Mouse (Mus musculus) embryonic facial prominence, embryonic 12.5 days (tissue): ENCODE results near the gene Six1. TPM values are rescaled to one million over a fixed set of nuclear protein-coding genes. Genes with fewer than 3 reads are reported as not detected.
"Not testable (repeated sequence)": the region's sequence is repeated elsewhere in the genome, so short reads cannot be mapped to it uniquely, and the experiment has no call there.

Experiments used
- ATAC-seq: fragments of 200-750 bp; cut with Nextera tagmentation; 2 replicates; pipeline ENCODE4 v1.8.0; 2017; ENCODE audit not compliant: insufficient number of reproducible peaks, insufficient read depth, low FRiP score, low TSS enrichment
- H3K27ac ChIP-seq: fragments of 300-500 bp; sonication (generic); 2 replicates; pipeline ENCODE4 v1.5.1; 2016; ENCODE audit warnings: mild to moderate bottlenecking
- H3K27me3 ChIP-seq: fragments of 300-500 bp; sonication (generic); 2 replicates; pipeline ENCODE4 v1.6.1; 2016; ENCODE audit warnings: mild to moderate bottlenecking, moderate library complexity
- H3K36me3 ChIP-seq: fragments of 300-500 bp; sonication (generic); 2 replicates; pipeline ENCODE4 v1.6.1; 2016; ENCODE audit warnings: mild to moderate bottlenecking
- H3K4me1 ChIP-seq: fragments of 300-500 bp; sonication (generic); 2 replicates; pipeline ENCODE4 v1.6.1; 2016
- H3K4me2 ChIP-seq: fragments of 300-500 bp; sonication (generic); replicated peaks from 2 replicates; pipeline ENCODE4 v1.6.1; 2016; ENCODE audit warnings: mild to moderate bottlenecking, moderate library complexity
- H3K4me3 ChIP-seq: fragments of 300-500 bp; sonication (generic); 2 replicates; pipeline ENCODE4 v1.5.1; 2016; ENCODE audit warnings: mild to moderate bottlenecking
- H3K9ac ChIP-seq: fragments of 300-500 bp; sonication (generic); 2 replicates; pipeline ENCODE4 v1.6.1; 2016; ENCODE audit warnings: mild to moderate bottlenecking, moderate library complexity
- H3K9me3 ChIP-seq: fragments of 300-500 bp; sonication (generic); 2 replicates; pipeline ENCODE4 v1.6.1; 2016; ENCODE audit warnings: mild to moderate bottlenecking, moderate library complexity
- WGBS: fragments of 180-500 bp; shearing (Covaris S2); methylation state at CpG from one replicate; pipeline ENCODE4 v1.1.7; 2016; 5-methylcytosine and 5-hydroxymethylcytosine counted together
- polyA plus RNA-seq: library from polyadenylated mRNA; unstranded; fragments of >200 nt; fragmentation: Nextera tagmentation; extraction: Ambion mirVana; gene quantifications from 2 replicates; pipeline ENCODE4 v1.2.1, GENCODE M21; 2016

The Six1 gene
- polyA plus RNA-seq, result 73.0 and 75.3 TPM in 2 replicates

DNA sequence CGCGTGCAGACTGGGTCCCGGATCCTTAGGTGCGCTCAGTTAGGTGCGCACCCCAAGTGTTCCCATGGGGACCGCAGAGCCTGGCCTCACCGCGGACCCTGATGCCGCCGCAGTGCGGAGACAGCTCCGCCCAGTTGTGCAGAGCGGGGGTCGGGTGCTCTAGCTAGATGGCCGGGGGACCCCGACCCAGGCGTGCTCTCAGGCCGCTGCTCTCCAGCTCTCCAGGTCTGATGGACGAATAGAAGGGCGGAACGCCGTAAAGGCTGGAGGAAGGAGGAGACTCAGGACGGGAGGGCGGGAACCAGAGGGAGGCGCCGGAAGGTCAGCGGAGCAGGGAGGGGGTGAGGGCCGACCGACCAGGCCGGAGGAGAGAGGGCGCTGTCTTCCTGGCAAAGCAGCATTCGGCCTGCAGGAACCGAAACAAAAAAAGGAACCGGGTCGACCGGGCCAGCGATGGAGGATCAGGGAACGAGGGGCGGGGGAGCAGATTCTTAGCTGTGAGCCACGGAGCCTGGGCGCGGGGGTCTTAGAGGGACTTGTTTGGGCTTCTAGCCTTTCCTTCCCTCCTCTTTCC, at the start of gene Six1:
Gene Six1, minus strand, starts transcription at position 220 of the 574 bp plus-strand sequence.
- Histone ChIP-seq H3K4me3 (peak within 1 kb of the TSS; percentile 59), H3K9ac (peak within 1 kb of the TSS; percentile 66), H3K9me3 (no peaks in the 10 kb centered on the region), H3K27ac (peak within 1 kb of the TSS; percentile 95), H3K4me2 (peak within 1 kb of the TSS; percentile 85), H3K4me1 (peaks cover 55% of the 10 kb centered on the region), H3K36me3 (no peaks in the 10 kb centered on the region), H3K27me3 (peaks cover 5% of the 10 kb centered on the region; the same call in 1 of the 2 replicates)
- peak; percentile 66 for ATAC-seq
- WGBS, result under 1% methylated on average over 42 of the region's 42 CpGs

DNA sequence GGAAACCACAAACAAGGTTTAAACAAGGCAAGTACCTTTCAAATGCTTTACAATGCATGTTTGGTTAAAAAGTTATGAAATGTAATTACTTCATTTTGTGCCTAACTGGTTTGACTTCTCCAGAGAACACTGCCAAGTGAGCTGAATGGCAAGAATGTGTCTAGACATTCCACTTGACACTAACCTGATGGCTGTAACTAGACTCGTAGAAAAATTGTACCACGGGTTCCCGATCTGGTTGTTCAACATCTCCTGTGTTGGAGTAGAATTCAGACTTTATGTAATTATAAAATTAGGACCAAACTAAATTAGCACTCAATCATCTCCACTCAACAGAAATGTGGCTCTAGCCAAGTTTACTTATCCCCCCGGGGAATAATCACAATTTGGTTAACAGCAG, 44.9 kb upstream of the Six1 start:
- no peak for ATAC-seq
- Histone ChIP-seq H3K9ac (no peak overlapping the region), H3K4me1 (no peaks in the 10 kb centered on the region), H3K36me3 (peaks cover 26% of the 10 kb centered on the region), H3K27me3 (no peaks in the 10 kb centered on the region), H3K4me2 (no peak overlapping the region), H3K9me3 (peaks cover 5% of the 10 kb centered on the region; the same call in 1 of the 2 replicates), H3K4me3 (no peak overlapping the region), H3K27ac (no peak overlapping the region)
- 74% methylated on average over 4 of the region's 4 CpGs for WGBS

DNA sequence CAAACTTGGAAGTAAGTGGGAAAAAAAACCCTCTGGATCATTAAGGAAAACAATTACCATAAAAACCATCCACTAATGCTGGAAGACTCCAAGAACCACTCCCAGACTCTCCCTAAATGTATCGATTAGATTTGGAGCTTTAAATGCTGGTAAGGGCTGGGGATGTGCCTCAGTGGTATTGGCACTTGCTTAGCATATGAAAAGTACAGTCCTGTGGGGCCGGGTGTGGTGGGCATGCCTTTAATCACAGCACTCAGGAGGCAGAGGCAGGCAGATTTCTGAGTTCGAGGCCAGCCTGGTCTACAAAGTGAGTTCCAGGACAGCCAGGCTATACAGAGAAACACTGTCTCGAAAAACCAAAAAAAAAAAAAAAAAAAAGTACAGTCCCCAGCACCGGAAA, 42.5 kb upstream of the Six1 start:
- not testable (repeated sequence) for H3K4me1 ChIP-seq, H3K9ac ChIP-seq, H3K27me3 ChIP-seq, H3K4me2 ChIP-seq, ATAC-seq, H3K27ac ChIP-seq, H3K4me3 ChIP-seq, H3K36me3 ChIP-seq, H3K9me3 ChIP-seq
- WGBS, result 90% methylated on average over 5 of the region's 5 CpGs

DNA sequence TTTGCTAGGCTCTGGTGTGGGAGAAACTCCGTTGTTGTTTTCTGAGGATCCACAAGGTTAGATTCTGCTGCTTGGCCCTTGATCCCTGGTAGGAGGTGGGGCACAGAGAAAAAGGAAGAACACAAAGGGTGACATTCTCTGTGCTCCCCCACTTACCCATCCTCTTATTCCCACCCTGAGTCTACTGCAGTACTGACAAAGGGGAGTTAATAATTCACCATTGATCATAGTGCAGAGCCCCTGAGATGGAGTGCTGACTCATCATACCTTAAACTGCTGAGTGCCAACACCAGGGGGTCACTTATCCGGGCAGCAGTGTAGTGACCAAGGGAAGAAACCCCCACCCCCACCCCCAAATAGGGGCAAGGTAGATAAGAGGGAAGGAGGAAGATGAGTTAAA, 40.9 kb upstream of the Six1 start:
- Histone ChIP-seq H3K4me2 (no peak overlapping the region), H3K27me3 (no peaks in the 10 kb centered on the region), H3K27ac (no peak overlapping the region), H3K4me3 (no peak overlapping the region), H3K9me3 (no peaks in the 10 kb centered on the region), H3K36me3 (no peaks in the 10 kb centered on the region), H3K4me1 (no peaks in the 10 kb centered on the region), H3K9ac (no peak overlapping the region)
- 26% methylated on average over 2 of the region's 2 CpGs for WGBS
- no peak for ATAC-seq

DNA sequence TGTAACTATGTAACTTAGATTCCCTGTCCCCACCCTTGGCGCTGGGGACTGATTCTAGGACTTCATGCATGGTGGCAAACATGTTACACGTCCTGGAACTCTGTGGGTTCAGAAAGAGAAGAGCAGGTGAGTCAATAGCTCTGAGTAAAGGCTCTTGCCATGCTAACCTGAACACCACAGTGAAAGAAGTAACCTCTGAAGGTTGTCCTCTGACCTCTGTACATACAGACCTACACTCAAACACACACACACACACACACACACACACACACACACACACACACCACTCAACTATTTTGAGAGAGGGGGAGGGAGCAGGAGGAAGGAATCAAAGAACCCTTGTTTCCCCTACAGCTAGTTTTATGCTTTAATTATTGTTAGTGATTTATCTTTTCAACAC, 40.5 kb upstream of the Six1 start:
- no peaks in the 10 kb centered on the region for H3K36me3 ChIP-seq
- H3K4me1 ChIP-seq, result no peaks in the 10 kb centered on the region
- no peak overlapping the region for H3K9ac ChIP-seq
- no peaks in the 10 kb centered on the region for H3K9me3 ChIP-seq
- H3K27me3 ChIP-seq, result no peaks in the 10 kb centered on the region
- H3K4me2 ChIP-seq, result no peak overlapping the region
- ATAC-seq, result no peak
- no peak overlapping the region for H3K4me3 ChIP-seq
- 62% methylated on average over 2 of the region's 2 CpGs for WGBS
- H3K27ac ChIP-seq, result no peak overlapping the region

DNA sequence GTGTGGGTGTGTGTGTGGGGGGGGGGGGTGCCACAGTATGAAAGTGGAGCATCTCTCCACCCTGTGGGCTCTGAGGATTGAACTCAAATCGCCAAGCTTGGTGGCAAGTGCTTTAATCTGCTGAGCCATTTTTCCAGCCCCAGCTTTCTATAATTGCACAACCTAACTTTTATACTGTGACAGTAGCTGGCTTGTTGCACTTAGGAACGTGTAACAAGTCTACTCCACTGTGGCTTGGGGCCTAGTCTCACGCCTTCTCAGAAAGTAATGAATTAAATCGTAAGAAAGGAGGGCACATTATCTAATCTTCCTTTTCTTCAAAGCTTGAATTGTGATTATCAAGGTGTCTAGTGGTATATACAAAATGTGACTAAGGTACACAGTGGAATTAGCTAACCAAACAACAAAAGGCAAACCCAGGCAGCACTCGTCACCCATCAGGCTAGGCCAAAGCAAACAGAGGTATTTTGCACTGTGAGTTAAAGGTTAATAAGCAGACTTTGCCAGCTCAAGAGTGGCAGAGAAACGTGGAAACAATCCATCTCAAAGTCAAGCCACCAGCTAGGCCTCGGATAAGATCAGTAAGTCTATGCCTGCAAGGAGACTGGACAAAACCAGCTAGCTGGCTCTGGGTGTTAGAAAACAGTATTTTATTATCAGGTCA, 37.1 kb upstream of the Six1 start:
- 73% methylated on average over 7 of the region's 7 CpGs for WGBS
- no peak overlapping the region for H3K27ac ChIP-seq
- no peaks in the 10 kb centered on the region for H3K9me3 ChIP-seq
- H3K4me2 ChIP-seq, result no peak overlapping the region
- ATAC-seq, result no peak
- no peaks in the 10 kb centered on the region for H3K4me1 ChIP-seq
- no peaks in the 10 kb centered on the region for H3K27me3 ChIP-seq
- H3K9ac ChIP-seq, result no peak overlapping the region
- H3K4me3 ChIP-seq, result no peak overlapping the region
- no peaks in the 10 kb centered on the region for H3K36me3 ChIP-seq

DNA sequence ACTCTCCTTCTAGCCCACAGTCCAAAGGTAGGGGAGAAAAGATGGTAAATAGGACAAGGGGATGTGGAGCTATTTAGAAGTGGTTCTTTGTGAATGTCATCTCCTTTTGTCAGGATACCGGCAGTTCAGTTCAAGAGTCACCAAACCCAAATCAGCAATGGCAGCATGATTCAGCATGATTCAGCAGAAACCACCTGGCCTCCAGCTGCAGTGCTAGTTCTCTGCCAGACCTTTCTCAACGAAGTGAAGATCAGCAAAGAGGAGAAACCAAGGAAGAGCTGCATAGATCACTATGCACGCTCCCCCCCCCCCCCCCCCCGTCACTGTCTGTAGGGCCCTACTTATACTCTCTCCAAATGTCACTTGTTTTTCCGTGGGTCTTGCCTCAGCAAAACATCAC, 35.2 kb upstream of the Six1 start:
- Histone ChIP-seq H3K4me1 (no peaks in the 10 kb centered on the region), H3K27me3 (no peaks in the 10 kb centered on the region), H3K9me3 (no peaks in the 10 kb centered on the region), H3K9ac (no peak overlapping the region), H3K36me3 (no peaks in the 10 kb centered on the region), H3K4me3 (no peak overlapping the region), H3K4me2 (no peak overlapping the region), H3K27ac (no peak overlapping the region)
- ATAC-seq, result no peak
- 66% methylated on average over 5 of the region's 5 CpGs for WGBS

DNA sequence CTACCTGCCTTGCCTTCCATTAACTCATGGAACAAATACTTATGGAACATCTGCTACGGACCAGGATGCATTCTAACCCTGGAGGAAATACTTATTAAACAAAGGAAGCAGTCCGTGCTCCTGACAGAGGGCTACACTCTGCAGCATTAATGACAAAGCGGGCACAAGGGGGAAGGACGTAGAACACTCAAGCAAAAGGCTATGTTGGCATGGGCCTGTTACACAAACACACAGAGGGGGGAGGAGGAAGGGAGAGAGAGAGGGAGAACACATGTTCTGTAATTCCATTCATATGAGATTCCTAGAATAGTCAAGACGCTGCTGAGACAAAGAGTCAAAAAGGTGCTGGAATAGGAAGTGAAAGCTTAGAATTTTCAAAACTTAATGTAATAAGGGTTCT, 34.8 kb upstream of the Six1 start:
- H3K36me3 ChIP-seq, result no peaks in the 10 kb centered on the region
- no peaks in the 10 kb centered on the region for H3K27me3 ChIP-seq
- H3K9me3 ChIP-seq, result no peaks in the 10 kb centered on the region
- WGBS, result 61% methylated on average over 5 of the region's 5 CpGs
- no peak overlapping the region for H3K27ac ChIP-seq
- ATAC-seq, result no peak
- no peak overlapping the region for H3K4me3 ChIP-seq
- no peaks in the 10 kb centered on the region for H3K4me1 ChIP-seq
- H3K9ac ChIP-seq, result no peak overlapping the region
- H3K4me2 ChIP-seq, result no peak overlapping the region

DNA sequence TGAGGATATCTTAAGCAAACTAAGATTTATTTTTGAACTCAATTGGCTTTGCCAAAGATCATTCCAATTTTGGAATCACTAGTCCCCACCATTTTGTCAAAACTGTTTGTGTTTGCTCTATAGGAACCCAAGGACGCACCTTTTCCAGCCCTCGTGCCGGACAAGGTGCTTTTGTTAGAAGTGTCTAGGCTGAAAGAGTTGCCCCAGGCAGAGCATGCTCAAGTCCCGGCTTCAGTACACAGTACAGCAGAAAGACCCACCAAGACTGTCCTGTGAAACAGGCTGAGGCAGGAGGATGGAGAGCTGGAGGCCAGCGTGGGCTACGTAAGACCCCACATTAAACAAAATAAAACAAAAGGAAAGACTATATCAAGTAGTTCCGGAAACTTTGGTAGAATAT, 33.4 kb upstream of the Six1 start:
- no peak overlapping the region for H3K4me3 ChIP-seq
- H3K27ac ChIP-seq, result no peak overlapping the region
- no peak overlapping the region for H3K4me2 ChIP-seq
- no peak overlapping the region for H3K9ac ChIP-seq
- H3K4me1 ChIP-seq, result no peaks in the 10 kb centered on the region
- H3K36me3 ChIP-seq, result no peaks in the 10 kb centered on the region
- no peaks in the 10 kb centered on the region for H3K27me3 ChIP-seq
- H3K9me3 ChIP-seq, result no peaks in the 10 kb centered on the region
- 62% methylated on average over 7 of the region's 7 CpGs for WGBS
- ATAC-seq, result no peak

DNA sequence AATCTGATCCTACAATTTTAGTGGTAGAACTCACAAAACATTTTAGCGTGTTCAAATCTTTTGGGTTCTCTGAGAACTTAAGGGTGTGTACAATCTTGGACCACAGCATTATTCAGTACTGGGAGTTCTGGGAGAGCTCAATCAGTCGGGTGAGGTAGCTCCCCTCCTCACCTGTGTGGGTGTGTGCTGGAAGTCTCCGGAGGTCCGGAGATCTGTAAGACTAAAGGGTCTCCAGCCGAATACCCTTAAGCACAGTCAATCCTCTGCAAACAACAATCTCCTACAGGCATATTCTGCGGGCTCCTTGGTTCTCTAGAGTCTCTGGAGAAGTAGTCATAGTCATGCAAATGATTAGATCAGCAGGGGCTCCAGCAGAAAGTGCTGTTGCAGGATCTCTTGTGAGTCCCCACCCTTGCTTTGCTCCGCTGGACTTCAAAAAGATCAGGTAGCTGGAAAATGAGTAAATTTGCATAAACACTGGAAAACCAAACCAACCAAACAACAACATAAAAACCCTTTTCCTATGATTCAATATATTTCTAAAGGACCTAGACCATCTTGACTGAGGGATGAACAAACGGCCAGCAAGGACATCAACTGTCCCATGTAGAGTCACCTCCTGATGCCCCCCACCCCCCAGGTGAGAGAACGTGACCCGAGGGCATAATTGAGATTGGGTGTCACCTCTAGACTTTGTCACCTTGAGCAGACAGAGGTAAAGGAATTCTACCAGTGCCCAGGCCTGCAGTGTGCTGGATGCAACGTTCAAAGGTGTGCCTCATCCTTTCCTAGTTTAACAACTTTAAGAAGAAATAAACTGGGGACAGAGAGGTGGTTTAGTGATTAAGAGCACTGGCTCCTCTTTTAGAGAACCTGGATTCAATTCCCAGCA, 32.3 kb upstream of the Six1 start:
- H3K4me2 ChIP-seq, result no peak overlapping the region

DNA sequence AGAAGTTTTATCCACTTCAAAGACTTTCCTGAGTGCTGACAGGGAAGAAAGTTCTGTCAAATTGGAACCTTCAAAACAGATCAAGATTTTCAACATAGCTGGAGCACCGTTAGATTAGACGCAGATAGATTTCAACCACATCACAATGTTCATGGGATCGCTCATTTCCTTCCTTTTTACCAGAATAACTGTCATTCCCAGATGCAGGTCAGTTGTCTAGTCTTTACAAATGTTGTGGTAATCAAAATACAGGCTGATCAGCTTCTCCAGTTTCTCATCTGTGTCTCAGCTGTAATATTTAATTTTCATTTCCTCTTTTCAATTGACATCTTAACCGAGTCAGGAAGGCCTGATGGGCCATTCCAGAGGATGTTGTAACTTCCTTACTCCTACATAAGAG, 30.1 kb upstream of the Six1 start:
- no peak for ATAC-seq
- Histone ChIP-seq H3K9ac (no peak overlapping the region), H3K9me3 (no peaks in the 10 kb centered on the region), H3K27me3 (no peaks in the 10 kb centered on the region), H3K36me3 (no peaks in the 10 kb centered on the region), H3K4me2 (no peak overlapping the region), H3K27ac (no peak overlapping the region), H3K4me1 (no peaks in the 10 kb centered on the region), H3K4me3 (no peak overlapping the region)
- WGBS, result 62% methylated on average over 4 of the region's 4 CpGs

More for the DNA sequence above, 32.3 kb upstream of the Six1 start:
- no peak for ATAC-seq
- no peak overlapping the region for H3K27ac ChIP-seq
- H3K27me3 ChIP-seq, result no peaks in the 10 kb centered on the region
- H3K4me3 ChIP-seq, result no peak overlapping the region
- H3K9ac ChIP-seq, result no peak overlapping the region
- whole genome bisulfite sequencing, result 26% methylated on average over 11 of the region's 11 CpGs
- no peaks in the 10 kb centered on the region for H3K36me3 ChIP-seq
- no peaks in the 10 kb centered on the region for H3K4me1 ChIP-seq
- H3K9me3 ChIP-seq, result no peaks in the 10 kb centered on the region

DNA sequence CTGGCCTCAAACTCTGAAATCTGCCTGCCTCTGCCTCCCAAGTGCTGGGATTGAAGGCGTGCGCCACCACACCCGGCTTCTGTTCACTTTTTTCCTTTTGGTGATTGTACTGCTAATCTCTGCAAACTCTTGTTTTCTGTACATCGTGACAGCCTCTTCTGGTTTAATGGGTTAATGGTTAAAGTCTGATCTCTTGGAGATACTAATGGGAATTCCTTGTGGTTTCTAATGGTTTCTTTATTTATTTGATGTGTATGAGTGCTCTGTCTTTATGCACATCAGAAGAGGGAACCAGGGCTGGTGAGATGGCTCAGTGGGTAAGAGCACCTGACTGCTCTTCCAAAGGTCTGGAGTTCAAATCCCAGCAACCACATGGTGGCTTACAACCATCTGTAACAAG, 28.1 kb upstream of the Six1 start:
- 89% methylated on average over 4 of the region's 4 CpGs for WGBS
- ATAC-seq, H3K4me1 ChIP-seq, H3K27ac ChIP-seq, H3K36me3 ChIP-seq, H3K9me3 ChIP-seq, H3K4me3 ChIP-seq, H3K4me2 ChIP-seq, H3K27me3 ChIP-seq, H3K9ac ChIP-seq: not testable (repeated sequence)
